Mouse (Mus musculus) lung, postnatal 4 days (tissue): ENCODE measurements around the gene Mvb12b.

Source experiments
- DNase-seq, 2 experiments: peaks; one replicate each; pipeline ENCODE4 v3.0.0; 2021

Mvb12b gene

GRCm38 (mm10) chr2:33811349-33811890 lies 76.3 kb downstream of the Mvb12b start:
- DNase-seq: no peak

- no peak for DNase-seq
These were observed 78.7 kb downstream of the Mvb12b start for GRCm38 (mm10) chr2:33809081-33809480.

GRCm38 (mm10) chr2:33808032-33808431 lies 79.7 kb downstream of the Mvb12b start:
- DNase-seq: no peak

GRCm38 (mm10) chr2:33805640-33806039 lies 82.1 kb downstream of the Mvb12b start:
- no peak for DNase-seq

- no peak for DNase-seq
These were observed 84.0 kb downstream of the Mvb12b start for GRCm38 (mm10) chr2:33803717-33804214.

GRCm38 (mm10) chr2:33803083-33803615 lies 84.6 kb downstream of the Mvb12b start:
- no peak for DNase-seq

- peak in 1 of 2 experiments; percentile 41 for DNase-seq
These were observed 86.0 kb downstream of the Mvb12b start for GRCm38 (mm10) chr2:33801760-33802159.

- DNase-seq: peak; percentile 31 to 75
These were observed 86.4 kb downstream of the Mvb12b start for GRCm38 (mm10) chr2:33801336-33801735.

GRCm38 (mm10) chr2:33800221-33800620 lies 87.5 kb downstream of the Mvb12b start:
- no peak for DNase-seq

- DNase-seq: no peak
These were observed 91.9 kb downstream of the Mvb12b start for GRCm38 (mm10) chr2:33795716-33796472.

GRCm38 (mm10) chr2:33795001-33795580 lies 92.7 kb downstream of the Mvb12b start:
- no peak for DNase-seq

GRCm38 (mm10) chr2:33794483-33794882 lies 93.3 kb downstream of the Mvb12b start:
- peak in 1 of 2 experiments; percentile 40 for DNase-seq

GRCm38 (mm10) chr2:33790301-33790700 lies 97.4 kb downstream of the Mvb12b start:
- no peak for DNase-seq

- DNase-seq: no peak
These were observed 98.0 kb downstream of the Mvb12b start for GRCm38 (mm10) chr2:33789732-33790131.

- no peak for DNase-seq
These were observed 98.5 kb downstream of the Mvb12b start for GRCm38 (mm10) chr2:33789279-33789678.

- no peak for DNase-seq
These were observed 98.9 kb downstream of the Mvb12b start for GRCm38 (mm10) chr2:33788851-33789250.

GRCm38 (mm10) chr2:33788131-33788530 lies 99.6 kb downstream of the Mvb12b start:
- no peak for DNase-seq

GRCm38 (mm10) chr2:33786064-33786463 lies 101.7 kb downstream of the Mvb12b start:
- no peak for DNase-seq

GRCm38 (mm10) chr2:33785596-33785995 lies 102.2 kb downstream of the Mvb12b start:
- no peak for DNase-seq

GRCm38 (mm10) chr2:33784721-33785120 lies 103.0 kb downstream of the Mvb12b start:
- no peak for DNase-seq

GRCm38 (mm10) chr2:33783419-33783818 lies 104.3 kb downstream of the Mvb12b start:
- DNase-seq: no peak

- DNase-seq: no peak
These were observed 105.9 kb downstream of the Mvb12b start for GRCm38 (mm10) chr2:33781655-33782400.

GRCm38 (mm10) chr2:33778466-33778865 lies 109.3 kb downstream of the Mvb12b start:
- DNase-seq: no peak
